Mouse (Mus musculus) midbrain, embryonic 16.5 days (tissue): ENCODE results near the gene Pfkfb2. TPM values are rescaled to one million over a fixed set of nuclear protein-coding genes. Genes with fewer than 3 reads are reported as not detected.

Source experiments
- polyA plus RNA-seq: library from polyadenylated mRNA; unstranded; fragments of >200 nt; fragmentation: Nextera tagmentation; extraction: Ambion mirVana; gene quantifications from 2 replicates; pipeline ENCODE4 v1.2.1, GENCODE M21; 2015

The Pfkfb2 gene
- polyA plus RNA-seq, 1 experiment from 2014 or later: 24.1 TPM

Other genes with a start within 250 kb of the Pfkfb2 start
- gene Zp3r, start 99.6 kb downstream of the Pfkfb2 start, polyA plus RNA-seq: not detected in 2 replicates
- 0.05 TPM in 1 of 2 replicates, not detected in the other for gene C4bp, start 67.6 kb downstream of the Pfkfb2 start, polyA plus RNA-seq
- gene Gm29427, start 13.5 kb downstream of the Pfkfb2 start, polyA plus RNA-seq: not detected in 2 replicates
- gene Yod1, start 11.9 kb downstream of the Pfkfb2 start, polyA plus RNA-seq: 15.3 and 17.1 TPM in 2 replicates
- 0.09 and 0.38 TPM in 2 replicates for gene AA986860, start 2.7 kb upstream of the Pfkfb2 start, polyA plus RNA-seq
- gene Fcamr, start 71.6 kb upstream of the Pfkfb2 start, polyA plus RNA-seq: not detected in 2 replicates
- gene Pigr, start 97.4 kb upstream of the Pfkfb2 start, polyA plus RNA-seq: not detected in 2 replicates
- 0.42 and 0.74 TPM in 2 replicates for gene Fcmr, start 136.4 kb upstream of the Pfkfb2 start, polyA plus RNA-seq
- gene Il24, start 158.2 kb upstream of the Pfkfb2 start, polyA plus RNA-seq: not detected in 2 replicates
- not detected in 2 replicates for gene Il20, start 182.2 kb upstream of the Pfkfb2 start, polyA plus RNA-seq
- gene Il19, start 210.9 kb upstream of the Pfkfb2 start, polyA plus RNA-seq: not detected in 2 replicates